Mouse (Mus musculus): ENCODE data around the gene E2f1.

Gene E2f1

GRCm38 (mm10) chr2:154550937-154551336 is 18.8 kb downstream of the E2f1 start:
- no peak for DNase-seq

GRCm38 (mm10) chr2:154549886-154550189 is 19.9 kb downstream of the E2f1 start:
- DNase-seq, result no peak

- DNase-seq, result peak; percentile 69 to 83
These were observed 20.4 kb downstream of the E2f1 start for GRCm38 (mm10) chr2:154549127-154549885.

GRCm38 (mm10) chr2:154548688-154549087 is 21.0 kb downstream of the E2f1 start:
- no peak for DNase-seq

GRCm38 (mm10) chr2:154546711-154547110 is 23.0 kb downstream of the E2f1 start, which contains the start of gene 1700003F12Rik:
1700003F12Rik (plus strand) TSS chr2:154547085.
- DNase-seq, result no peak

- DNase-seq, result no peak
These were observed 25.9 kb downstream of the E2f1 start for GRCm38 (mm10) chr2:154543567-154544347.

GRCm38 (mm10) chr2:154541630-154542029 is 28.1 kb downstream of the E2f1 start:
- no peak for DNase-seq

- peak in 1 of 2 experiments; percentile 57 for DNase-seq
These were observed 30.0 kb downstream of the E2f1 start for GRCm38 (mm10) chr2:154539720-154540119.

GRCm38 (mm10) chr2:154538710-154539109 is 31.0 kb downstream of the E2f1 start:
- DNase-seq, result no peak

- no peak for DNase-seq
These were observed 31.4 kb downstream of the E2f1 start for GRCm38 (mm10) chr2:154538310-154538709.

- DNase-seq, result no peak
These were observed 34.9 kb downstream of the E2f1 start for GRCm38 (mm10) chr2:154534704-154535270.

GRCm38 (mm10) chr2:154532888-154533287 is 36.8 kb downstream of the E2f1 start:
- no peak for DNase-seq

GRCm38 (mm10) chr2:154526531-154526930 is 43.2 kb downstream of the E2f1 start:
- no peak for DNase-seq

GRCm38 (mm10) chr2:154525285-154525684 is 44.4 kb downstream of the E2f1 start:
- DNase-seq, result no peak

GRCm38 (mm10) chr2:154522334-154522733 is 47.4 kb downstream of the E2f1 start:
- DNase-seq, result no peak

- DNase-seq, result no peak
These were observed 48.2 kb downstream of the E2f1 start for GRCm38 (mm10) chr2:154521449-154521848.

GRCm38 (mm10) chr2:154517424-154517823 is 52.3 kb downstream of the E2f1 start:
- no peak for DNase-seq

GRCm38 (mm10) chr2:154516944-154517343 is 52.7 kb downstream of the E2f1 start:
- DNase-seq, result no peak

GRCm38 (mm10) chr2:154510141-154510540 is 59.6 kb downstream of the E2f1 start:
- no peak for DNase-seq
